Mouse (Mus musculus) myocyte (in vitro differentiated cells): Measurements from ENCODE around the gene Nlrp2. TPM values are rescaled to one million over a fixed set of nuclear protein-coding genes. Genes with fewer than 3 reads are reported as not detected.

Source experiments
- H3K27me3 ChIP-seq: one replicate; pipeline ENCODE4 v1.6.1; 2011; ENCODE audit not compliant: control insufficient read depth, insufficient read depth, insufficient read length
- H3K36me3 ChIP-seq: one replicate; pipeline ENCODE4 v1.6.1; 2011; ENCODE audit not compliant: control insufficient read depth, insufficient read depth
- H3K4me2 ChIP-seq: one replicate; pipeline ENCODE4 v1.6.1; 2011; ENCODE audit warnings: low read depth, control low read depth
- H3K4me3 ChIP-seq: one replicate; pipeline ENCODE4 v1.5.1; 2011; ENCODE audit warnings: mild to moderate bottlenecking, control low read depth, moderate library complexity
- H3K79me2 ChIP-seq: one replicate; pipeline ENCODE4 v1.6.1; 2011; ENCODE audit not compliant: control insufficient read depth, insufficient read depth
- H3ac ChIP-seq: one replicate; pipeline ENCODE4 v1.6.1; 2011; ENCODE audit not compliant: control insufficient read depth, insufficient read length
- CEBPB ChIP-seq: IDR thresholded peaks from 2 replicates; pipeline ENCODE4 v1.6.1; 2011; ENCODE audit warnings: mild to moderate bottlenecking, moderate library complexity; ENCODE audit not compliant: poor library complexity, insufficient read depth, severe bottlenecking
- E2F4 ChIP-seq: IDR thresholded peaks from one replicate; pipeline ENCODE4 v1.6.1; 2011; ENCODE audit warnings: mild to moderate bottlenecking, control low read depth, moderate library complexity; ENCODE audit not compliant: insufficient read depth
- MAX ChIP-seq: IDR thresholded peaks from one replicate; pipeline ENCODE4 v1.6.1; 2011; ENCODE audit warnings: low read depth, mild to moderate bottlenecking, control low read depth
- MYOD1 ChIP-seq, 3 experiments: IDR thresholded peaks; one replicate each; pipeline ENCODE4 v1.6.1; 2011; ENCODE audit warnings: control low read depth in 2 of 3, low read depth in 2 of 3, mild to moderate bottlenecking in 2 of 3, moderate library complexity in 1 of 3; ENCODE audit not compliant: insufficient read length in 2 of 3, control insufficient read depth in 1 of 3
- MYOG ChIP-seq, 3 experiments: IDR thresholded peaks; one replicate each; pipeline ENCODE4 v1.6.1; 2011; ENCODE audit warnings: control low read depth in 2 of 3, low read depth in 2 of 3, mild to moderate bottlenecking in 2 of 3; ENCODE audit not compliant: insufficient read length in 2 of 3, control insufficient read depth in 1 of 3, insufficient read depth in 1 of 3
- POLR2A ChIP-seq: IDR thresholded peaks from one replicate; pipeline ENCODE4 v1.6.1; 2011; ENCODE audit warnings: low read depth, mild to moderate bottlenecking, control low read depth, moderate library complexity; ENCODE audit not compliant: insufficient read length
- POLR2AphosphoS2 ChIP-seq: IDR thresholded peaks from one replicate; pipeline ENCODE4 v1.6.1; 2011; ENCODE audit warnings: low read depth, control low read depth; ENCODE audit not compliant: insufficient read length
- REST ChIP-seq: IDR thresholded peaks from one replicate; pipeline ENCODE4 v1.6.1; 2011; ENCODE audit warnings: mild to moderate bottlenecking, control low read depth, moderate library complexity; ENCODE audit not compliant: insufficient read depth, insufficient read length
- SRF ChIP-seq: IDR thresholded peaks from one replicate; pipeline ENCODE4 v1.6.1; 2011; ENCODE audit warnings: low read depth; ENCODE audit not compliant: control insufficient read depth, insufficient read length
- TCF12 ChIP-seq: IDR thresholded peaks from one replicate; pipeline ENCODE4 v1.6.1; 2011; ENCODE audit warnings: mild to moderate bottlenecking, control low read depth; ENCODE audit not compliant: poor library complexity, insufficient read depth, severe bottlenecking
- TCF3 ChIP-seq: IDR thresholded peaks from one replicate; pipeline ENCODE4 v1.6.1; 2011; ENCODE audit warnings: low read depth, control low read depth; ENCODE audit not compliant: insufficient read length
- USF1 ChIP-seq: IDR thresholded peaks from one replicate; pipeline ENCODE4 v1.6.1; 2011; ENCODE audit warnings: low read depth, mild to moderate bottlenecking, control low read depth, moderate library complexity
- polyA plus RNA-seq: library from polyadenylated mRNA; unstranded; fragments of >200 nt; fragmentation: generic; extraction: Trizol; gene quantifications from one replicate; pipeline ENCODE4 v1.2.1, GENCODE M21; 2012; ENCODE audit warnings: missing spikeins

The Nlrp2 gene
- not detected for polyA plus RNA-seq

DNA sequence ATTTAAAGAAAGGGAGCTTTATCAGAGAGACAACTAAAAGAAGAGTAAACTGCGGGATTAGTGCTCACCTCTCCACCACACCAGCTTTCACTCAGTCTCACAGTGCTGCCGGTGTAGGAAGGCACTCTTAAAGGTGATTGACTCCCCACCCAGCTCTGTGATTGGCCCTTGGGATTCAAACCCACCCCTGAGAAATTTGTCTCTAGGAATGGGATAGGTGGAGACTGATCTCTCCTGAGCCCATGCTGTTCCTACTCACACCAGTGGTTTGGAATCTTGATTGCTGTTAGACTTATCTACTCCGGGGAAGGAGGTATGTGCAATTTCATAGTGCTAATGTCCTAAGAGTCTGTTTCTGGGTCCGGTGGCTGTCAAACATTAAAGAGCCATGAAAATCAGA, at the start of gene Nlrp2:
Gene Nlrp2, minus strand, starts transcription at position 101 of the 400 bp plus-strand sequence.
- TF ChIP-seq SRF (no peak), CEBPB (no peak), MYOG (IDR thresholded peaks at IDR 0.05; ENCODE audit: control insufficient read depth in 1 of 3, insufficient read depth in 1 of 3, insufficient read length in 2 of 3, low read depth in 2 of 3) (no peak), MYOD1 (IDR thresholded peaks at IDR 0.05; ENCODE audit: control insufficient read depth in 1 of 3, insufficient read length in 2 of 3, low read depth in 2 of 3) (no peak), REST (no peak), POLR2A (no peak), E2F4 (no peak), POLR2AphosphoS2 (no peak), USF1 (no peak), TCF12 (no peak), TCF3 (no peak), MAX (no peak)
- H3K4me3 ChIP-seq, result no peak within 1 kb of the TSS
- H3K36me3 ChIP-seq, result no peaks in the 10 kb centered on the region
- no peak within 1 kb of the TSS for H3ac ChIP-seq
- H3K4me2 ChIP-seq, result no peak within 1 kb of the TSS
- no peaks in the 10 kb centered on the region for H3K79me2 ChIP-seq
- H3K27me3 ChIP-seq, result no peaks in the 10 kb centered on the region

GRCm38 (mm10) chr7:5366724-5367123, 15.9 kb upstream of the Nlrp2 start:
- TF ChIP-seq USF1 (no peak), POLR2A (no peak), SRF (no peak), POLR2AphosphoS2 (no peak)
- no peaks in the 10 kb centered on the region for H3K27me3 ChIP-seq
- no peak overlapping the region for H3ac ChIP-seq
- no peak overlapping the region for H3K4me3 ChIP-seq
- no peaks in the 10 kb centered on the region for H3K79me2 ChIP-seq
- H3K4me2 ChIP-seq, result no peak overlapping the region
- H3K36me3 ChIP-seq, result no peaks in the 10 kb centered on the region

GRCm38 (mm10) chr7:5363599-5363998, 12.8 kb upstream of the Nlrp2 start:
- no peaks in the 10 kb centered on the region for H3K27me3 ChIP-seq
- no peak overlapping the region for H3K4me2 ChIP-seq
- H3K36me3 ChIP-seq, result no peaks in the 10 kb centered on the region
- no peak for TF ChIP-seq MAX
- TF ChIP-seq REST, result no peak
- no peaks in the 10 kb centered on the region for H3K79me2 ChIP-seq
- H3K4me3 ChIP-seq, result no peak overlapping the region
- no peak overlapping the region for H3ac ChIP-seq

- H3K27me3 ChIP-seq, result no peaks in the 10 kb centered on the region
- H3K79me2 ChIP-seq, result no peaks in the 10 kb centered on the region
- H3K36me3 ChIP-seq, result no peaks in the 10 kb centered on the region
- H3K4me3 ChIP-seq, result no peak within 1 kb of the TSS
- H3ac ChIP-seq, result no peak within 1 kb of the TSS
- no peak within 1 kb of the TSS for H3K4me2 ChIP-seq
- TF ChIP-seq E2F4 (no peak), SRF (no peak), TCF12 (no peak), TCF3 (no peak), USF1 (no peak), MYOG (IDR thresholded peaks at IDR 0.05; ENCODE audit: control insufficient read depth in 1 of 3, insufficient read depth in 1 of 3, insufficient read length in 2 of 3, low read depth in 2 of 3) (no peak), POLR2A (no peak), POLR2AphosphoS2 (no peak), CEBPB (no peak), REST (no peak), MYOD1 (IDR thresholded peaks at IDR 0.05; ENCODE audit: control insufficient read depth in 1 of 3, insufficient read length in 2 of 3, low read depth in 2 of 3) (no peak)
Observed at GRCm38 (mm10) chr7:5350237-5350636, 598 bp downstream of the Nlrp2 start, which contains the start of gene Gm5065. Gene Gm5065, plus strand, starts transcription at chr7:5350537.

DNA sequence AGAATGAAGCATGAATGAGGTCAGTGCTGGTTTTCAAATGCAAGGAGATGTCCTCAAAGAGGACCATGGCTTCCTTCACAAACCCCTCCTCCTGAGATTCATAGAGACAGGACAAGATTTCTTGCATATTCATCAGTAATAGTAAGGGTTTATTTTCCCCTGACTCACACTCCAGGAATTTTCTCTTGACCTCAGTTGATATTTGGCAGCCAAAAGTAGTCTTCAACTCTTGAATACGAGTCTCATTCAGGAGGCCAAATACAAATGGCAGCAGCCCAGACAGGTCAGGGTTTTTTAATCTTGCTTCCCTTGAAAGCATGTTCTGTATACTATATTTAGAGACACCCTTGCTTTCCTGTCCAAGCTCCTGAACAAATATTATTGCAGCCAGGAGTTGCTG, 23.3 kb downstream of the Nlrp2 start:
- no peaks in the 10 kb centered on the region for H3K36me3 ChIP-seq
- no peaks in the 10 kb centered on the region for H3K79me2 ChIP-seq
- no peak overlapping the region for H3K4me2 ChIP-seq
- H3K4me3 ChIP-seq, result no peak overlapping the region
- H3ac ChIP-seq, result no peak overlapping the region
- H3K27me3 ChIP-seq, result no peaks in the 10 kb centered on the region
- TF ChIP-seq CEBPB, result no peak

- TF ChIP-seq POLR2A (no peak), TCF3 (no peak), E2F4 (no peak), TCF12 (no peak), CEBPB (no peak), MAX (no peak), MYOG (IDR thresholded peaks at IDR 0.05; ENCODE audit: control insufficient read depth in 1 of 3, insufficient read depth in 1 of 3, insufficient read length in 2 of 3, low read depth in 2 of 3) (no peak), POLR2AphosphoS2 (no peak), SRF (no peak), USF1 (no peak), REST (no peak), MYOD1 (IDR thresholded peaks at IDR 0.05; ENCODE audit: control insufficient read depth in 1 of 3, insufficient read length in 2 of 3, low read depth in 2 of 3) (no peak)
- Histone ChIP-seq H3K36me3 (no peaks in the 10 kb centered on the region), H3K4me2 (no peak overlapping the region), H3ac (no peak overlapping the region), H3K4me3 (no peak overlapping the region), H3K27me3 (no peaks in the 10 kb centered on the region), H3K79me2 (no peaks in the 10 kb centered on the region)
Observed at GRCm38 (mm10) chr7:5288281-5288680, 62.6 kb downstream of the Nlrp2 start.
